Mouse (Mus musculus): ENCODE data around the gene Nbl1. TPM values are rescaled to one million over a fixed set of nuclear protein-coding genes. Genes with fewer than 3 reads are reported as not detected.

Nbl1 gene
- total and polyA plus RNA-seq, 3 experiments: 0.89 to 2.0 (median 1.5) TPM

DNA sequence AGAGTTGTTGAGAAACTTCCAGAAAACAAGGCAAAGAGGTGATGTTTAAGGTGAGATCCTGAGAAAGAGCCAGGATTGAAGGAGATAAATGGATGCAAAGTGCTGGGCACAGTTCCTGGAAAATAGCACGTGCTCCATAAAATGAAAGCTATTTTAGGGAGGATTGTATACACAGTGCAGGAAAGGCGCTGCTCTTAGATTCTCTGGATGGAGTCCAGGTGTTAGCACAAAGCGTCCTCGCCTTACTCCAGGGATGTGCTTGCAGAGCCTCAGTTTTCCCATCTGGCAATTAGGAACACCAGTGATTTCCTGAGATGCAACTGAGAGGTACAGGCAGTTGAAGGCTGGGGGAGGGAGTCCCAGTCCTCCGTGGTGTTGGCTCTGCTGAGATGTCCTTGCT is 3.4 kb upstream of the Nbl1 start:
- no peaks in the 10 kb centered on the region for H3K79me2 ChIP-seq (replicated peaks; ENCODE audit: control insufficient read depth, extremely low read depth, insufficient read depth, poor library complexity, severe bottlenecking)
- no peak overlapping the region for H3K27ac ChIP-seq (ENCODE audit: insufficient read depth, low read depth)
- peaks cover 15% of the 10 kb centered on the region for H3K9me3 ChIP-seq (replicated peaks; ENCODE audit: low read length)
- in situ Hi-C loops (cut with MboI; ENCODE audit: low pct_ligation_motif_present, low pct_unique_long_range_greater_than_20kb, low sequenced_read_pairs): no loop called here
- no peak for TF ChIP-seq JUN (IDR thresholded peaks at IDR 0.05; ENCODE audit: insufficient read depth, low read depth, low read length)
- no peak for TF ChIP-seq PAX5 (IDR thresholded peaks at IDR 0.05; ENCODE audit: low read length)
- TF ChIP-seq MXI1 (IDR thresholded peaks at IDR 0.05; ENCODE audit: low read depth, low read length): no peak
- no peak for TF ChIP-seq SMC3 (IDR thresholded peaks at IDR 0.05; ENCODE audit: low read depth, low read length)
- TF ChIP-seq ZMIZ1 (IDR thresholded peaks at IDR 0.05; ENCODE audit: low read depth, low read length): no peak
- no peak for TF ChIP-seq EP300 (IDR thresholded peaks at IDR 0.05; ENCODE audit: low read length)
- no peak for TF ChIP-seq NRF1 (IDR thresholded peaks at IDR 0.05; ENCODE audit: low read depth, low read length)
- no peak for TF ChIP-seq JUND (conservative IDR thresholded peaks at IDR 0.05; ENCODE audit: low read depth, low read length)
- no peak for TF ChIP-seq IRF4 (IDR thresholded peaks at IDR 0.05; ENCODE audit: low read depth, low read length)
- no peak for TF ChIP-seq CHD1 (IDR thresholded peaks at IDR 0.05; ENCODE audit: low read depth, low read length)
- TF ChIP-seq SIN3A (IDR thresholded peaks at IDR 0.05; ENCODE audit: low read length): no peak
- TF ChIP-seq POLR2A (IDR thresholded peaks at IDR 0.05; ENCODE audit: low read depth, low read length): no peak
- TF ChIP-seq HCFC1 (IDR thresholded peaks at IDR 0.05; ENCODE audit: low read depth, low read length): no peak
- no peak for TF ChIP-seq ELF1 (IDR thresholded peaks at IDR 0.05; ENCODE audit: low read depth, low read length)
- TF ChIP-seq ETS1 (conservative IDR thresholded peaks at IDR 0.05; ENCODE audit: low read depth, low read length): no peak
- no peak for TF ChIP-seq MEF2A (IDR thresholded peaks at IDR 0.05; ENCODE audit: borderline replicate concordance, low read depth, low read length)
- TF ChIP-seq USF2 (conservative IDR thresholded peaks at IDR 0.05; ENCODE audit: low read depth, low read length): no peak
- dilution Hi-C loops (cut with MboI; ENCODE audit: extremely low pct_ligation_motif_present, extremely low pct_unique_long_range_greater_than_20kb, low sequenced_read_pairs): no loop called here
- H3K27me3 ChIP-seq (replicated peaks): no peaks in the 10 kb centered on the region
- H3K4me2 ChIP-seq (ENCODE audit: insufficient read depth, low read depth, poor library complexity, severe bottlenecking): no peak overlapping the region
- H3K9ac ChIP-seq (ENCODE audit: insufficient read depth, low read depth): no peak overlapping the region
- peaks cover 0 to 3% of the 10 kb centered on the region in 2 experiments for H3K36me3 ChIP-seq (replicated peaks in 1 of 2; ENCODE audit: control insufficient read depth in 1 of 2, insufficient read depth in 1 of 2, low read length in 1 of 2)
- no peaks in the 10 kb centered on the region; a peak in 1 of 4 replicates for H3K4me1 ChIP-seq (ENCODE audit: control insufficient read depth in 1 of 2, insufficient read depth in 2 of 2)
- H3K4me3 ChIP-seq (replicated peaks in 1 of 3; ENCODE audit: low read depth in 2 of 3, low read length in 2 of 3, poor library complexity in 1 of 3): no peak overlapping the region
- no peak for DNase-seq (ENCODE audit: extremely low read depth)

DNA sequence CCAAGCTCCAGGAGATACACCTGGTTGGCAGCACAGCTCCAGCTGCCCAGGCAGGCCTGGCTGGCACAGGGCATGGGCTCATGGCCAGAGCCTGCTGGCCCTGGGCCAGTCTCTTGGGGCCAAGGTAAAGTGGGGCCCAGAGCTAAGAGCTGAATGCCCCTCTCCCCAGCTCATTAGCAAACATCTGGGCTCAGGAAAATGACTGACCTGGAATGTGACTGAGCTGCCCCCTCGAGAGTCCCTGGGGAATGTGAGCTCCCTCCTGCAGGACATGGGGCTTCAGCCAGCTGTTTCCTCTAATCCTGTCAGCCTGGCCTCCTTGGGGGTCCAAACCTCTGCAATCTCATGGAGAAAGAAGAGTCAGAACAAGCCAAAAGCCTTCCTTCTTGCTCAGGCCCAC is 2.6 kb upstream of the Nbl1 start:
- dilution Hi-C loops (cut with MboI; ENCODE audit: extremely low pct_ligation_motif_present, extremely low pct_unique_long_range_greater_than_20kb, low sequenced_read_pairs): no loop called here
- H3K27me3 ChIP-seq (replicated peaks): no peaks in the 10 kb centered on the region
- TF ChIP-seq ZNF384 (IDR thresholded peaks at IDR 0.05; ENCODE audit: low read depth, low read length) (no peak), CHD2 (IDR thresholded peaks at IDR 0.05; ENCODE audit: low read length) (no peak), MEF2A (IDR thresholded peaks at IDR 0.05; ENCODE audit: borderline replicate concordance, low read depth, low read length) (no peak)

More for the DNA sequence above, 2.6 kb upstream of the Nbl1 start:
- no peaks in the 10 kb centered on the region for H3K36me3 ChIP-seq (replicated peaks in 1 of 2; ENCODE audit: control insufficient read depth in 1 of 2, insufficient read depth in 1 of 2, low read length in 1 of 2)
- no peak overlapping the region for H3K27ac ChIP-seq (ENCODE audit: insufficient read depth, low read depth)
- peaks cover 15% of the 10 kb centered on the region for H3K9me3 ChIP-seq (replicated peaks; ENCODE audit: low read length)
- in situ Hi-C loops (cut with MboI; ENCODE audit: low pct_ligation_motif_present, low pct_unique_long_range_greater_than_20kb, low sequenced_read_pairs): no loop called here
- no peak overlapping the region for H3K4me3 ChIP-seq (replicated peaks in 1 of 3; ENCODE audit: low read depth in 2 of 3, low read length in 2 of 3, poor library complexity in 1 of 3)
- DNase-seq (ENCODE audit: extremely low read depth): no peak
- H3K4me2 ChIP-seq (ENCODE audit: insufficient read depth, low read depth, poor library complexity, severe bottlenecking): no peak overlapping the region
- no peaks in the 10 kb centered on the region for H3K79me2 ChIP-seq (replicated peaks; ENCODE audit: control insufficient read depth, extremely low read depth, insufficient read depth, poor library complexity, severe bottlenecking)
- H3K9ac ChIP-seq (ENCODE audit: insufficient read depth, low read depth): no peak overlapping the region
- H3K4me1 ChIP-seq (ENCODE audit: control insufficient read depth in 1 of 2, insufficient read depth in 2 of 2): peaks cover 0 to 5% of the 10 kb centered on the region in 2 experiments; a peak in 1 of 4 replicates
